Mouse (Mus musculus) E14TG2a.4 (cell line): ENCODE data around the gene Rab4a.

ENCODE experiments used
- CTCF ChIP-seq: conservative IDR thresholded peaks from 2 replicates; pipeline ENCODE4 v1.5.1; 2014; ENCODE audit warnings: low read length
- NANOG ChIP-seq: IDR thresholded peaks from 2 replicates; pipeline ENCODE4 v1.6.1; 2014; ENCODE audit warnings: borderline replicate concordance, low read length, mixed read lengths

- no peak for TF ChIP-seq CTCF
- TF ChIP-seq NANOG = no peak
These were observed 28.5 kb upstream of the Rab4a start for GRCm38 (mm10) chr8:123777319-123777718.
